Mouse (Mus musculus) bone marrow macrophage, adult 2 months (primary cell): ENCODE measurements around the gene Lrrfip2. TPM values are rescaled to one million over a fixed set of nuclear protein-coding genes. Genes with fewer than 3 reads are reported as not detected.

ENCODE experiments used
- H3K27ac ChIP-seq: 2 replicates; pipeline ENCODE4 v1.5.1; 2012; ENCODE audit warnings: low read depth, low read length; ENCODE audit not compliant: insufficient read depth
- H3K4me1 ChIP-seq: 2 replicates; pipeline ENCODE4 v1.6.1; 2012; ENCODE audit warnings: low read length; ENCODE audit not compliant: control insufficient read depth, insufficient read depth
- H3K4me3 ChIP-seq: 2 replicates; pipeline ENCODE4 v1.5.1; 2012; ENCODE audit warnings: mild to moderate bottlenecking, low read length, moderate library complexity; ENCODE audit not compliant: insufficient read depth
- CTCF ChIP-seq: IDR thresholded peaks from 2 replicates; pipeline ENCODE4 v1.5.1; 2012; ENCODE audit warnings: low read depth, mild to moderate bottlenecking, low read length, moderate library complexity
- POLR2A ChIP-seq: IDR thresholded peaks from 2 replicates; pipeline ENCODE4 v1.6.1; 2012; ENCODE audit warnings: mild to moderate bottlenecking, low read depth, low read length, borderline replicate concordance
- polyA plus RNA-seq: library from polyadenylated mRNA; stranded (reverse); fragments of >200 nt; gene quantifications from 2 replicates; pipeline ENCODE4 v1.2.4, GENCODE M21; 2012; ENCODE audit not compliant: missing spikeins, insufficient read depth, insufficient read length

The Lrrfip2 gene
- polyA plus RNA-seq, 1 experiment, result 67.7 TPM

- Histone ChIP-seq H3K4me3 (peak overlapping the region; percentile 80), H3K27ac (peak overlapping the region; percentile 86), H3K4me1 (peaks cover 12% of the 10 kb centered on the region)
- TF ChIP-seq CTCF, result no peak
- TF ChIP-seq POLR2A, result no peak
Observed at GRCm38 (mm10) chr9:111272356-111272755, 155.0 kb downstream of the Lrrfip2 start.

GRCm38 (mm10) chr9:111272996-111273785 is 155.8 kb downstream of the Lrrfip2 start:
- Histone ChIP-seq H3K27ac (no peak overlapping the region), H3K4me3 (peak overlapping the region; percentile 80), H3K4me1 (peaks cover 12% of the 10 kb centered on the region)
- TF ChIP-seq POLR2A, result no peak
- TF ChIP-seq CTCF, result no peak

GRCm38 (mm10) chr9:111273958-111274357 is 156.6 kb downstream of the Lrrfip2 start:
- H3K4me1 ChIP-seq, result peaks cover 12% of the 10 kb centered on the region
- TF ChIP-seq POLR2A (no peak), CTCF (no peak)
- H3K27ac ChIP-seq, result no peak overlapping the region
- H3K4me3 ChIP-seq, result no peak overlapping the region

- Histone ChIP-seq H3K4me1 (peaks cover 8% of the 10 kb centered on the region), H3K4me3 (peak overlapping the region; percentile 16; the same call in 1 of the 2 replicates), H3K27ac (no peak overlapping the region)
- TF ChIP-seq CTCF (no peak), POLR2A (no peak)
Observed at GRCm38 (mm10) chr9:111275156-111275555, 157.8 kb downstream of the Lrrfip2 start.

Other genes with a start within 250 kb of the Lrrfip2 start
- gene Als2cl, start 237.7 kb upstream of the Lrrfip2 start, polyA plus RNA-seq, result 12.6 and 16.4 TPM in 2 replicates
- not detected in 2 replicates for gene Tmie, start 237.5 kb upstream of the Lrrfip2 start, polyA plus RNA-seq
- not detected in 2 replicates for gene Fam240a, start 200.7 kb upstream of the Lrrfip2 start, polyA plus RNA-seq
- not detected in 2 replicates for gene Tdgf1, start 171.4 kb upstream of the Lrrfip2 start, polyA plus RNA-seq
- gene Lrrc2, start 166.0 kb upstream of the Lrrfip2 start, polyA plus RNA-seq, result 0.15 TPM in 1 of 2 replicates, not detected in the other
- not detected in 2 replicates for gene Rtp3, start 127.0 kb upstream of the Lrrfip2 start, polyA plus RNA-seq
- 2.7 and 3.6 TPM in 2 replicates for gene Ltf, start 98.3 kb upstream of the Lrrfip2 start, polyA plus RNA-seq
- 5.8 and 7.2 TPM in 2 replicates for gene Ccrl2, start 60.1 kb upstream of the Lrrfip2 start, polyA plus RNA-seq
- 14.8 and 20.1 TPM in 2 replicates for gene Mlh1, start 154.2 kb downstream of the Lrrfip2 start, polyA plus RNA-seq
- gene Epm2aip1, start 154.3 kb downstream of the Lrrfip2 start, polyA plus RNA-seq, result 10.3 and 12.0 TPM in 2 replicates
- 0.11 TPM in 1 of 2 replicates, not detected in the other for gene Trank1, start 194.1 kb downstream of the Lrrfip2 start, polyA plus RNA-seq